Comparison of ENCODE assay signal across 23 mouse cellular contexts in the genomic region with DNA sequence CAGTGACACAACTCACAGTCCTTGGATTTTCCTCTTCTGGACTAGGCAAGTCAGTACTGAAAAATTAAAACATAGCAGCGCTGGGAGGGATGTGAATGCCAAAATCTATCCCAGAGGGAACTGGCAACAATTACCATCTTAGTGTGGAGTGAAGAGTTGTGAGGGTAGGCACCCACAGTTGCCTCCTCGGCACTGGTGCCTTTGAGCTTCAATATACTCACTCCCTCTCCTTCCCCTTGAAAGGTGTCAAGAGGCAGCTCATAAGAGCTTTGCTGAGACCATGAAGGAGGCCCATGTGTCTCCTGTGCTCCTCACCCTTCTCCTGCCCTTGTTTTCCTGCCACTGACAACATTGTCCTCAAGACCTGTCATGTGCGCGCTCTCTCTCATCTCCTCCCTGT. TPM values are rescaled to one million over a fixed set of nuclear protein-coding genes. Genes with fewer than 3 reads are reported as not detected.
DNase-seq lines count a peak whose midpoint lies in the region; ATAC-seq and TF ChIP-seq lines count a peak whose summit lies in the region.
"Had no signal": no experiment of that assay in that cellular context is flagged by ENCODE, and none has a peak within 500 bp of the region (broad histone marks: within the 10 kb centered on the region; RNA-seq: fewer than 3 reads in every experiment).

No protein-coding gene starts in this region.

- peak; percentile 64 for DNase-seq in cerebellum, adult 9-10 months
- no peak for DNase-seq in cerebellum, adult 9-11 months
- peak; percentile 14 for DNase-seq in midbrain, embryonic 11.5 days (ENCODE audit: low spot score, missing footprints)
- peak; percentile 6 for DNase-seq in brain, embryonic 14.5 days (ENCODE audit: low read depth)
- DNase-seq: adrenal gland, adult 8-10 months; adrenal gland, postnatal 25 days; gastrocnemius, postnatal 36 days; heart, adult 2 months; heart, postnatal 14 days; heart, postnatal 4 days; kidney, adult 18-20 months had no signal

- 93% methylated on average over 4 of the region's 4 CpGs for WGBS in midbrain, embryonic 11.5 days
- 86% methylated on average over 4 of the region's 4 CpGs for WGBS in midbrain, embryonic 16.5 days
- WGBS in liver, embryonic 12.5 days (ENCODE audit: insufficient replicate concordance) = 68% methylated on average over 4 of the region's 4 CpGs

- no peak for TF ChIP-seq CTCF in brain, embryonic 14.5 days (IDR thresholded peaks at IDR 0.05; ENCODE audit: borderline replicate concordance, extremely low read depth, insufficient read depth, insufficient read length)

- no peak overlapping the region for H3K4me2 ChIP-seq in midbrain, embryonic 11.5 days
- H3K4me2 ChIP-seq in midbrain, embryonic 16.5 days (ENCODE audit: low read length) = no peak overlapping the region
- no peak overlapping the region for H3K4me2 ChIP-seq in liver, embryonic 12.5 days
- H3K4me2 ChIP-seq: forebrain, embryonic 15.5 days; heart, embryonic 13.5 days; hindbrain, embryonic 14.5 days had no signal

- no peaks in the 10 kb centered on the region for H3K9me3 ChIP-seq in midbrain, embryonic 11.5 days (ENCODE audit: control insufficient read depth, low read length)
- H3K9me3 ChIP-seq in midbrain, embryonic 16.5 days (replicated peaks; ENCODE audit: control insufficient read depth, low read length, poor library complexity, severe bottlenecking) = no peaks in the 10 kb centered on the region
- no peaks in the 10 kb centered on the region for H3K9me3 ChIP-seq in liver, embryonic 12.5 days (replicated peaks)
- H3K9me3 ChIP-seq: forebrain, embryonic 10.5 days; forebrain, embryonic 15.5 days; heart, embryonic 10.5 days; heart, embryonic 13.5 days had no signal

- H3K4me1 ChIP-seq in midbrain, embryonic 11.5 days (ENCODE audit: control insufficient read depth, insufficient read depth, low read length) = peaks cover 20% of the 10 kb centered on the region
- peaks cover 16% of the 10 kb centered on the region for H3K4me1 ChIP-seq in midbrain, embryonic 16.5 days (ENCODE audit: control insufficient read depth, insufficient read depth, low read length)
- no peaks in the 10 kb centered on the region for H3K4me1 ChIP-seq in liver, embryonic 12.5 days
- H3K4me1 ChIP-seq: heart, embryonic 13.5 days had no signal

- H3K27me3 ChIP-seq in midbrain, embryonic 11.5 days (ENCODE audit: control insufficient read depth, insufficient read depth, low read length) = peaks cover 35% of the 10 kb centered on the region
- peaks cover 7% of the 10 kb centered on the region for H3K27me3 ChIP-seq in midbrain, embryonic 16.5 days (ENCODE audit: control insufficient read depth, insufficient read depth, low read depth, low read length)
- H3K27me3 ChIP-seq in liver, embryonic 12.5 days (replicated peaks) = peaks cover 33% of the 10 kb centered on the region

- ATAC-seq in midbrain, embryonic 11.5 days (ENCODE audit: low FRiP score) = no peak
- no peak for ATAC-seq in midbrain, embryonic 16.5 days
- ATAC-seq in liver, embryonic 12.5 days = no peak
- ATAC-seq: activated CD4-positive, CD25-positive, alpha-beta regulatory T cell, adult 4 months; forebrain, embryonic 15.5 days; hindbrain, postnatal 0 days; inflammation-experienced regulatory T-cells, adult 6 months; intestine, embryonic 16.5 days had no signal

- no peak overlapping the region for H3K9ac ChIP-seq in midbrain, embryonic 11.5 days (ENCODE audit: low read length)
- H3K9ac ChIP-seq in midbrain, embryonic 16.5 days (ENCODE audit: low read depth, low read length) = no peak overlapping the region
- H3K9ac ChIP-seq in liver, embryonic 12.5 days = no peak overlapping the region
- H3K9ac ChIP-seq: forebrain, embryonic 15.5 days; heart, embryonic 13.5 days; hindbrain, embryonic 14.5 days had no signal

- H3K36me3 ChIP-seq in midbrain, embryonic 11.5 days (ENCODE audit: control insufficient read depth, insufficient read depth, low read length) = no peaks in the 10 kb centered on the region
- H3K36me3 ChIP-seq in midbrain, embryonic 16.5 days (ENCODE audit: control insufficient read depth, insufficient read depth, low read length) = no peaks in the 10 kb centered on the region
- no peaks in the 10 kb centered on the region for H3K36me3 ChIP-seq in liver, embryonic 12.5 days
- H3K36me3 ChIP-seq: forebrain, embryonic 10.5 days; forebrain, embryonic 15.5 days; heart, embryonic 10.5 days; heart, embryonic 13.5 days had no signal

- H3K4me3 ChIP-seq in midbrain, embryonic 11.5 days (ENCODE audit: low read depth, low read length) = no peak overlapping the region
- no peak overlapping the region for H3K4me3 ChIP-seq in midbrain, embryonic 16.5 days (ENCODE audit: low read depth, low read length)
- no peak overlapping the region for H3K4me3 ChIP-seq in liver, embryonic 12.5 days
- H3K4me3 ChIP-seq: forebrain, embryonic 10.5 days; forebrain, embryonic 15.5 days; heart, adult 2 months; heart, embryonic 10.5 days; heart, embryonic 13.5 days had no signal

- no peak for TF ChIP-seq POLR2A in brain, embryonic 14.5 days (IDR thresholded peaks at IDR 0.05; ENCODE audit: borderline replicate concordance, extremely low read depth, insufficient read depth, insufficient read length, poor library complexity, severe bottlenecking)

- H3K27ac ChIP-seq in midbrain, embryonic 11.5 days (ENCODE audit: low read depth, low read length) = no peak overlapping the region
- no peak overlapping the region for H3K27ac ChIP-seq in midbrain, embryonic 16.5 days (ENCODE audit: low read length)
- no peak overlapping the region for H3K27ac ChIP-seq in liver, embryonic 12.5 days
- H3K27ac ChIP-seq: forebrain, embryonic 10.5 days; forebrain, embryonic 15.5 days; heart, adult 2 months; heart, embryonic 10.5 days; heart, embryonic 13.5 days; hindbrain, embryonic 14.5 days; hindbrain, postnatal 0 days had no signal

RNA-seq across cellular contexts. Expression of a gene that starts 5.8 kb away (rescaled TPM):
- polyA plus RNA-seq in midbrain, embryonic 11.5 days (2014; fragmentation: Nextera tagmentation; extraction: Ambion mirVana) = 2.4 and 2.5 TPM in 2 replicates
- 0.84 and 1.9 TPM in 2 replicates for polyA plus RNA-seq in midbrain, embryonic 16.5 days (2015; fragmentation: Nextera tagmentation; extraction: Ambion mirVana)
- polyA plus RNA-seq in brain, embryonic 14.5 days (2012; rRNA removed) = 0.46 and 0.96 TPM in 2 replicates
- polyA plus RNA-seq in liver, embryonic 12.5 days (2016; fragmentation: Nextera tagmentation; extraction: Ambion mirVana) = 1.7 and 1.8 TPM in 2 replicates

RNA-seq across cellular contexts. Expression of a gene that starts 5.9 kb away (rescaled TPM):
- polyA plus RNA-seq in midbrain, embryonic 11.5 days (2014; fragmentation: Nextera tagmentation; extraction: Ambion mirVana) = 43.4 TPM in 2 replicates
- polyA plus RNA-seq in midbrain, embryonic 16.5 days (2015; fragmentation: Nextera tagmentation; extraction: Ambion mirVana) = 12.8 and 22.7 TPM in 2 replicates
- polyA plus RNA-seq in brain, embryonic 14.5 days (2012; rRNA removed) = 33.3 and 42.1 TPM in 2 replicates
- not detected in 2 replicates for polyA plus RNA-seq in liver, embryonic 12.5 days (2016; fragmentation: Nextera tagmentation; extraction: Ambion mirVana)
- polyA plus RNA-seq: activated CD4-positive, CD25-positive, alpha-beta regulatory T cell, adult 4 months; heart, adult 2 months; heart, embryonic 13.5 days; heart, embryonic 16.5 days; inflammation-experienced regulatory T-cells, adult 6 months had no signal

Comparison
In these comparisons a context has a peak if more than half of its experiments do, and no peak if none do; other contexts are left out.
1. RNA of a gene that starts 5.9 kb away (polyA plus RNA-seq): 43.4 TPM in midbrain, embryonic 11.5 days, 33.3 to 42.1 TPM in brain, embryonic 14.5 days and 12.8 to 22.7 TPM in midbrain, embryonic 16.5 days; not detected in liver, embryonic 12.5 days; every median in the first group is over 10 times any median in the second.